In genomic region chr7:133115886-133116285, GRCm38 (mm10) we compare ENCODE assay signal across 8 mouse cellular contexts. TPM values are rescaled to one million over a fixed set of nuclear protein-coding genes. Genes with fewer than 3 reads are reported as not detected.
DNase-seq lines count a peak whose midpoint lies in the region; ATAC-seq lines count a peak whose summit lies in the region.

No protein-coding gene starts in this region.

- WGBS in heart, embryonic 13.5 days = 6% methylated on average over 15 of the region's 15 CpGs

- peak; percentile 40 to 67 for DNase-seq in lung, adult 18-20 months
- DNase-seq in lung, postnatal 25 days (ENCODE audit: low spot score) = no peak
- peak; percentile 83 for DNase-seq in kidney, postnatal 14 days
- DNase-seq in spleen, postnatal 4 days (ENCODE audit: low spot score in 2 of 2) = no peak
- DNase-seq in right cerebral cortex, postnatal 14 days = no peak

- peak overlapping the region; percentile 41 for H3K4me3 ChIP-seq in heart, embryonic 13.5 days

- peaks cover 99% of the 10 kb centered on the region for H3K4me1 ChIP-seq in heart, embryonic 13.5 days

- H3K9me3 ChIP-seq in heart, embryonic 13.5 days = no peaks in the 10 kb centered on the region

- peak overlapping the region; percentile 71 for H3K9ac ChIP-seq in heart, embryonic 13.5 days

- peak overlapping the region; percentile 69 for H3K4me2 ChIP-seq in heart, embryonic 13.5 days

- no peaks in the 10 kb centered on the region for H3K36me3 ChIP-seq in heart, embryonic 13.5 days

- H3K27me3 ChIP-seq in heart, embryonic 13.5 days (replicated peaks) = no peaks in the 10 kb centered on the region

- peak overlapping the region; percentile 82 for H3K27ac ChIP-seq in heart, embryonic 13.5 days (replicated peaks)

- no peak for ATAC-seq in heart, embryonic 13.5 days (ENCODE audit: extremely low read depth, insufficient number of reproducible peaks, low FRiP score, low TSS enrichment)
- ATAC-seq in megakaryocyte progenitor cell, adult 5-6 weeks (replicated peaks; ENCODE audit: poor library complexity) = peak; percentile 59
- no peak for ATAC-seq in inflammation-experienced regulatory T-cells, adult 6 months

RNA-seq across cellular contexts. Expression of gene Fgfr2, which starts 7.3 kb away (rescaled TPM):
- 19.2 and 22.5 TPM in 2 replicates for polyA plus RNA-seq in heart, embryonic 13.5 days (2015; fragmentation: Nextera tagmentation; extraction: Ambion mirVana)
- total RNA-seq in megakaryocyte progenitor cell, adult 5-6 weeks (2015) = not detected in 2 replicates
- not detected in 2 replicates for total RNA-seq in megakaryocyte progenitor cell, adult 5-6 weeks (2017)
- under 1 TPM in 1 of 3 experiments, not detected in 2; 0.27 TPM for polyA plus RNA-seq in inflammation-experienced regulatory T-cells, adult 6 months (2017; shearing (Covaris generic))

RNA-seq across cellular contexts. Expression of gene Ctbp2, which starts 8.3 kb away (rescaled TPM):
- 46.8 and 50.6 TPM in 2 replicates for polyA plus RNA-seq in heart, embryonic 13.5 days (2015; fragmentation: Nextera tagmentation; extraction: Ambion mirVana)
- total RNA-seq in megakaryocyte progenitor cell, adult 5-6 weeks (2015) = 35.0 and 45.0 TPM in 2 replicates
- 40.5 and 44.5 TPM in 2 replicates for total RNA-seq in megakaryocyte progenitor cell, adult 5-6 weeks (2017)
- polyA plus RNA-seq in inflammation-experienced regulatory T-cells, adult 6 months (2017; shearing (Covaris generic)) = 1 to 10 TPM; 3.1 to 9.1 (median 4.6) TPM

Comparison
In these comparisons a context has a peak if more than half of its experiments do, and no peak if none do; other contexts are left out.
1. DNase-seq: peak in lung, adult 18-20 months (2 of 2) and kidney, postnatal 14 days (single experiment); none in lung, postnatal 25 days (single experiment), spleen, postnatal 4 days (0 of 2) and right cerebral cortex, postnatal 14 days (single experiment).
2. RNA of gene Fgfr2, which starts 7.3 kb away (polyA plus RNA-seq): 19.2 to 22.5 TPM in heart, embryonic 13.5 days; 0.27 TPM in inflammation-experienced regulatory T-cells, adult 6 months; every median in the first group is over 10 times any median in the second.